Mouse (Mus musculus): ENCODE measurements at regions not wholly inside any gene's neighbourhood (a gene's known extent, or its start where the extent isn't known, plus 50 kb on each side); places are given as distances from the start of the nearest gene placed in this dataset.

GRCm38 (mm10) chr10:125164671-125165070 lies 224.6 kb downstream of the Slc16a7 start:
- DNase-seq (ENCODE audit: low spot score) = no peak

- DNase-seq (ENCODE audit: low spot score) = no peak
Measured at GRCm38 (mm10) chr10:125161077-125161476, 228.2 kb downstream of the Slc16a7 start.

GRCm38 (mm10) chr10:125148753-125149152 lies 240.5 kb downstream of the Slc16a7 start:
- DNase-seq (ENCODE audit: low spot score) = peak; percentile 25

DNA sequence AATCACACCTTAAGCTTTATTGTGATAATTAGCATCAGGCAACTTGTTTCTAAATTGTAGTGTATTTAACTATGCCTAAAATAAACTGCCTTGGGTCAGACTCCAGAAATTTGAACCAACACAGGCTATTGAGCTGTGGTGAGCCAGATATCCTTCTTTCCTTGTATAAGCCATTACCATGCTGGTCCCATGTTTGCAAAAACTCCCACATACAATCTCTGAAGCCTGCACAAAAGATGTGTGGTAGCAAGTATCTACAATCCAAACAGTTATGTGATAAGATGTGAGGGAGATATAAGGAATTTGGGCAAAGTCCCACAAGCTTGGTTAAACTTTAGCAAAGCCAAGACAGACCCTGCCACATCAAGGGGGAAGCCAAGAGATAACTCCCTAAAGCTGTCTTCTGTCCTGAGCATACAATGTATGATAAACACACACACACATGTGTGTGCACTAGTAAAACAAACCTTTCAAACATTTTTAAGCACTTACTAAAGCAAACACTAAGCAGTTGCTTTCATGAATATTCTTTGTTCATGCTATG lies 242.0 kb downstream of the Slc16a7 start:
- no peak for DNase-seq (ENCODE audit: low spot score)

DNA sequence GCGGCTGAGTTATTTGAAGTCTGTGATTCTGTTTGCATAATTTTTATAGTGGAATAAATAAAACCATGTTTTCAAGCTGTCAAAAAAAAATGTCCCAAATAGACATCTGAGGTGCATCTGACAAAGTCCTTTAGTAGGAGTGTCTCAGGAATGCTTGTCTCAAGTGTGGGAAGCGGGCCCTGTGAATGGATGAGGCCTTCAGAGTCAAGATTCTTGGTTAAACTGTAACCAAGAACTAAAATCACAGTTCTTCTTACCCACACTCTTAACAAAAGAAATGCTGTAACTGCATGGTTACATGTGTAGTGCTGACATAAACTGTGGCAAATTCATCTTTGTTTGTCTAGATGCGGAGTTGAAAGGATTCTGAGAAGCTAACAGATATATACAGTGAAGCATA lies 242.9 kb downstream of the Slc16a7 start:
- no peak for DNase-seq (ENCODE audit: low spot score)

GRCm38 (mm10) chr10:125145809-125146208 lies 243.5 kb downstream of the Slc16a7 start:
- DNase-seq (ENCODE audit: low spot score) = no peak

GRCm38 (mm10) chr10:125121762-125122161 lies 267.5 kb downstream of the Slc16a7 start:
- no peak for DNase-seq (ENCODE audit: low spot score)

GRCm38 (mm10) chr10:125114318-125114717 lies 274.9 kb downstream of the Slc16a7 start:
- DNase-seq (ENCODE audit: low spot score) = peak; percentile 38

DNA sequence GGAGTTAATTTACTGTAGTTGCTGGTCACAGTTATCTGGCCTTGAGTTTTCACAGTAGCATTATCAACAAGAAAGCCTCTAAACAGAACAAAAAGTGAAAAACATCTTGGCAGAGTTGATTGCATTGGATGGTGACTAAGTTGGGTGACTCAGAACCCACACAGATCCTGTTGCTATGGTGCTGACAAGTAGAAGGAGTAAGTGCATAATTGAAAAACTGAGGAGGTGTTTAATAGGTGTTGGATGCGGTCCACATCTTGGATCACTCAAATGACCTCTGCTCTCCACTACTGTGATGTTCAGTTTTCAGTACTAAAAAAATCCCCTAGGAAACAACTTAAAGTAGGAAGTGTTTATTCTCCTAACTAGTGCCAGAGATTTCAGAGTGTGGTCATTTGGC lies 280.3 kb downstream of the Slc16a7 start:
- DNase-seq (ENCODE audit: low spot score) = no peak

DNA sequence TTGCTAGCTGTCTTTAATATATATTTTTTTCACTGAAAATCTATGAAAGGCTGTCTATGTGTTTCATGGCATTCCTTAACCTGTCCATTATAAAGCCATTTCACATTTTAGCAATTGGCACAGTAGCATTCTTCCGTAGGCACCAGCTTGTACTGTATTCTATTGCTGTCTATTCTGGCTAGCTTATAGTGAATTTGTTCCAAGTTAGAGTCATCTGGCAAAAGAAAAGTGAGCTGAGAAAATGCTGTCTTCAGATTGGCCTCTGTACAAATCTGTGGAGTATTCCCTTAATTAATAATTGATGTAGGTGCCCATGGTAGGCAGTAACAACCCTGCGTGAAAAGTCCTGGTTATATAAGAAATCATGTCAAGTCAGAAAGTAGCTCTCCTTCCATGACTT lies 304.3 kb downstream of the Slc16a7 start:
- DNase-seq (ENCODE audit: low spot score) = no peak

GRCm38 (mm10) chr10:125072401-125072800 lies 316.9 kb downstream of the Slc16a7 start:
- no peak for DNase-seq (ENCODE audit: low spot score)

GRCm38 (mm10) chr10:125070246-125070645 lies 319.0 kb downstream of the Slc16a7 start:
- no peak for DNase-seq (ENCODE audit: low spot score)

DNA sequence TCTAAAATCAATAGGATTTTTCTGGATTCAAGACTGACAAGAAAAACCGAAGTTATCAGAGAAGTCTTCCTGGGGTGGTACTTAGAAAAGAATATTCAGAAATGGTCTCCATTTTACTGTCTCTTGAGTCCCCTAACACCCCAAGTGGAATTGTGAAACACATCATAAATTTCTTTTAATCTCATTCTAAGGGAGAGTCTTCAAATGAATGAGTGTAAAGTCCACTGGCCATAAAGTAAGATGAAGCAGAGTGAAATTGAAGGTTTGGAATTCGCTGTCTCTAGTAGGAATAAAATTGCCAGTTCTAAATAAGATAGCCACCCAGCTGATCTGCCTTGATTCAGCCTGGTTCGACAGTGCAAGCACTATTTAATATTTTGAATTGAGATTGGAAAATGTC lies 350.0 kb downstream of the Slc16a7 start:
- DNase-seq (ENCODE audit: low spot score) = no peak

GRCm38 (mm10) chr10:125035631-125036030 lies 353.6 kb downstream of the Slc16a7 start:
- no peak for DNase-seq (ENCODE audit: low spot score)

DNA sequence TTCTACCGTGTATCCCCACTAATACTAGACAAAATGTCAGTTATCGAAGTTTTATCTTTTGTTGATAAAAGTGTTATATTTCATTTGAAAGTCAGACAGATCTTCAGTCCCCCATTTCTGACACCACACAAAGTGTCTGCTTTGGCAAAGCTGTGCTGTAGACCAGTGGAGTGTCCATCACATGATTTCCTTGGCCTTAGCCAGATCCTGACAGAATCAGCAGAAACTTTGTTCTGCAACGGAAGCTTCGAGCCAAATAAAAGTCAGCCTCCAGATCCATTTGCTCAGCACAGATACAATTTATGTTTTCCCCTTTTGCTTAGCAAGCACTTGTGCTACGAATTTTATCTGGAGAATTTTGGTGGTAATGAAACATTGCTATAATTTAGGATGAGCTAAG lies 360.9 kb downstream of the Slc16a7 start:
- DNase-seq (ENCODE audit: low spot score) = no peak

- no peak for DNase-seq (ENCODE audit: low spot score)
Measured at GRCm38 (mm10) chr10:125026851-125027250, 362.4 kb downstream of the Slc16a7 start.
